Mouse (Mus musculus) C2C12 (cell line): Measurements from ENCODE around the gene Plg. TPM values are rescaled to one million over a fixed set of nuclear protein-coding genes. Genes with fewer than 3 reads are reported as not detected.

ENCODE experiments used
- H3K27me3 ChIP-seq: one replicate; pipeline ENCODE4 v1.6.1; 2011; ENCODE audit not compliant: control insufficient read depth, insufficient read depth, insufficient read length
- H3K36me3 ChIP-seq: one replicate; pipeline ENCODE4 v1.6.1; 2011; ENCODE audit not compliant: control insufficient read depth, insufficient read depth
- H3K4me3 ChIP-seq: one replicate; pipeline ENCODE4 v1.5.1; 2011; ENCODE audit warnings: mild to moderate bottlenecking, control low read depth; ENCODE audit not compliant: poor library complexity, insufficient read depth, severe bottlenecking
- H3K79me2 ChIP-seq: one replicate; pipeline ENCODE4 v1.6.1; 2011; ENCODE audit not compliant: control insufficient read depth, insufficient read depth
- H3K79me3 ChIP-seq: one replicate; pipeline ENCODE4 v1.6.1; 2011; ENCODE audit warnings: low read depth, control low read depth
- H3ac ChIP-seq: one replicate; pipeline ENCODE3; 2011; ENCODE audit warnings: low read depth; ENCODE audit not compliant: control insufficient read depth, insufficient read length
- CEBPB ChIP-seq: IDR thresholded peaks from one replicate; pipeline ENCODE4 v1.6.1; 2011; ENCODE audit warnings: low read depth, mild to moderate bottlenecking, control low read depth, moderate library complexity
- CTCF ChIP-seq: IDR thresholded peaks from one replicate; pipeline ENCODE4 v1.5.1; 2011; ENCODE audit not compliant: control insufficient read depth, insufficient read depth, insufficient read length
- FOSL1 ChIP-seq: IDR thresholded peaks from one replicate; pipeline ENCODE4 v1.8.0; 2011; ENCODE audit warnings: mild to moderate bottlenecking, low read length; ENCODE audit not compliant: poor library complexity, insufficient read depth, severe bottlenecking
- MAX ChIP-seq: IDR thresholded peaks from one replicate; pipeline ENCODE4 v1.6.1; 2011; ENCODE audit warnings: mild to moderate bottlenecking, control low read depth
- MYOD1 ChIP-seq: IDR thresholded peaks from one replicate; pipeline ENCODE4 v1.6.1; 2011; ENCODE audit warnings: low read depth; ENCODE audit not compliant: control insufficient read depth, insufficient read length
- MYOG ChIP-seq: IDR thresholded peaks from one replicate; pipeline ENCODE4 v1.6.1; 2011; ENCODE audit not compliant: control insufficient read depth, insufficient read length; ENCODE audit errors: extremely low read depth
- USF1 ChIP-seq: IDR thresholded peaks from one replicate; pipeline ENCODE4 v1.6.1; 2011; ENCODE audit warnings: low read depth, mild to moderate bottlenecking, control low read depth, moderate library complexity
- polyA plus RNA-seq: library from polyadenylated mRNA; unstranded; fragments of >200 nt; fragmentation: generic; extraction: Trizol; gene quantifications from one replicate; pipeline ENCODE4 v1.2.1, GENCODE M21; 2012; ENCODE audit warnings: missing spikeins

The Plg gene
- polyA plus RNA-seq, 1 experiment = 0.01 TPM

GRCm38 (mm10) chr17:12347462-12347861 lies 30.9 kb upstream of the Plg start:
- TF ChIP-seq MYOG = no peak
- no peak for TF ChIP-seq CTCF
- no peak for TF ChIP-seq MYOD1
- no peaks in the 10 kb centered on the region for H3K36me3 ChIP-seq
- no peak overlapping the region for H3K4me3 ChIP-seq
- H3K79me2 ChIP-seq = no peaks in the 10 kb centered on the region
- no peaks in the 10 kb centered on the region for H3K79me3 ChIP-seq
- no peaks in the 10 kb centered on the region for H3K27me3 ChIP-seq
- H3ac ChIP-seq = no peak overlapping the region

GRCm38 (mm10) chr17:12351564-12351963 lies 26.8 kb upstream of the Plg start:
- TF ChIP-seq MYOG (no peak), MYOD1 (no peak), MAX (no peak)
- Histone ChIP-seq H3K79me3 (no peaks in the 10 kb centered on the region), H3K79me2 (no peaks in the 10 kb centered on the region), H3K27me3 (no peaks in the 10 kb centered on the region), H3K4me3 (no peak overlapping the region), H3K36me3 (no peaks in the 10 kb centered on the region), H3ac (no peak overlapping the region)

- no peaks in the 10 kb centered on the region for H3K79me3 ChIP-seq
- H3K79me2 ChIP-seq = no peaks in the 10 kb centered on the region
- no peaks in the 10 kb centered on the region for H3K27me3 ChIP-seq
- H3K4me3 ChIP-seq = no peak overlapping the region
- TF ChIP-seq FOSL1 (no peak), MYOD1 (no peak), MAX (no peak), CEBPB (no peak), CTCF (no peak), MYOG (no peak), USF1 (no peak)
- H3K36me3 ChIP-seq = no peaks in the 10 kb centered on the region
- H3ac ChIP-seq = no peak overlapping the region
Measured at GRCm38 (mm10) chr17:12352781-12353180, 25.6 kb upstream of the Plg start.

GRCm38 (mm10) chr17:12359876-12360275 lies 18.5 kb upstream of the Plg start:
- H3K4me3 ChIP-seq = no peak overlapping the region

GRCm38 (mm10) chr17:12363601-12364425 lies 14.6 kb upstream of the Plg start:
- Histone ChIP-seq H3ac (peak overlapping the region; percentile 13), H3K27me3 (no peaks in the 10 kb centered on the region), H3K4me3 (no peak overlapping the region), H3K36me3 (no peaks in the 10 kb centered on the region), H3K79me3 (no peaks in the 10 kb centered on the region), H3K79me2 (no peaks in the 10 kb centered on the region)
- TF ChIP-seq MAX (no peak), USF1 (no peak), CEBPB (peak; percentile 61), MYOG (no peak), CTCF (no peak), FOSL1 (no peak)

More at GRCm38 (mm10) chr17:12359876-12360275, 18.5 kb upstream of the Plg start:
- TF ChIP-seq USF1 (no peak), CEBPB (no peak), FOSL1 (no peak), MYOG (no peak)
- Histone ChIP-seq H3K79me2 (no peaks in the 10 kb centered on the region), H3K36me3 (no peaks in the 10 kb centered on the region), H3K27me3 (no peaks in the 10 kb centered on the region), H3K79me3 (no peaks in the 10 kb centered on the region), H3ac (no peak overlapping the region)

- no peaks in the 10 kb centered on the region for H3K36me3 ChIP-seq
- no peaks in the 10 kb centered on the region for H3K79me2 ChIP-seq
- H3ac ChIP-seq = peak overlapping the region; percentile 13
- no peaks in the 10 kb centered on the region for H3K79me3 ChIP-seq
- H3K27me3 ChIP-seq = no peaks in the 10 kb centered on the region
- TF ChIP-seq CEBPB = no peak
- no peak for TF ChIP-seq FOSL1
- no peak for TF ChIP-seq CTCF
- no peak for TF ChIP-seq MYOG
- no peak for TF ChIP-seq MAX
- peak; percentile 82 for TF ChIP-seq USF1
- H3K4me3 ChIP-seq = no peak overlapping the region
Measured at GRCm38 (mm10) chr17:12364426-12364735, 14.0 kb upstream of the Plg start.
